Mouse (Mus musculus): ENCODE measurements around the gene Slc30a2. TPM values are rescaled to one million over a fixed set of nuclear protein-coding genes. Genes with fewer than 3 reads are reported as not detected.

Slc30a2 gene
- polyA plus RNA-seq, 1 experiment: 33.3 TPM

DNA sequence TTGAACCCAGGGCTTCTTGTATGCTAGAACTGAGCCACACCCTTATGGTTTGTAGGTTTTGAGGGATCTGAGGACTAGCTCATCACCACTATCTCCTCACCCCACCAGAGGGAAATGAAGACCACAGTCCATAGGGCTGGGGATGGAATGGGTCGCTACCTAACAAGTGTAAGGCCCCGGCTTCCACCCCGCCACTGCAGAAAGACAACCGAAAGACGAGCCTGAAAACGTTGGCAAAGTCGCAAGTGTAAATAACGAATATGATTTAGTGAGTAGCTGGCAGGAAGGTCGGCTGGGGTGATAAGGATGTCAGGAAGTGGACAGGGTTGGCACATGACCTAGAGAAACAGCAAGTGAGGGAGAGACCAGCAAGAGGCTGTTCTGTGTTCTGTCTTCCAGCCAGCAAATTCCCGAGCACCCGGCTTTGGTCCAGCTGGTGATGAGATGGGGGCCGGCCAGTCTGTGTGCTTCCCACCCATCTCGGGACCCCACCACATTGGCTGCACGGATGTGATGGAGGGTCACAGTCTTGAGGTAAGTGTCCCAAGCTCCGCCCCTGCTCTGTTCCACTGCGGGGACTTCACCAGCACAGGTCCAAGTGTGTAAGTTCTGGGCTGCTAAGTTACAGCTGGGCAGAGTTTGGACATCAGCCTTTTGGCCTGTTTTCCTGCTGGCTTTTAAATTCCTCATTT is 59.7 kb downstream of the Slc30a2 start:
- DNase-seq: peak; percentile 62
- WGBS: 52% methylated on average over 16 of the region's 16 CpGs
- no peaks in the 10 kb centered on the region for H3K36me3 ChIP-seq (ENCODE audit: control insufficient read depth, insufficient read depth, low read length)
- H3K27ac ChIP-seq (ENCODE audit: insufficient read depth, low read depth, low read length): no peak overlapping the region
- no peak overlapping the region for H3K4me3 ChIP-seq (ENCODE audit: insufficient read depth, low read depth, low read length)
- no peaks in the 10 kb centered on the region for H3K27me3 ChIP-seq (replicated peaks; ENCODE audit: control insufficient read depth, insufficient read depth, low read length)
- TF ChIP-seq POLR2A (IDR thresholded peaks at IDR 0.05; ENCODE audit: low read depth, low read length): no peak
- no peak for TF ChIP-seq CTCF (conservative IDR thresholded peaks at IDR 0.05; ENCODE audit: insufficient read depth, insufficient read length, low read depth, low read length)
- H3K4me1 ChIP-seq (ENCODE audit: control insufficient read depth, insufficient read depth, low read length): peaks cover 12% of the 10 kb centered on the region

DNA sequence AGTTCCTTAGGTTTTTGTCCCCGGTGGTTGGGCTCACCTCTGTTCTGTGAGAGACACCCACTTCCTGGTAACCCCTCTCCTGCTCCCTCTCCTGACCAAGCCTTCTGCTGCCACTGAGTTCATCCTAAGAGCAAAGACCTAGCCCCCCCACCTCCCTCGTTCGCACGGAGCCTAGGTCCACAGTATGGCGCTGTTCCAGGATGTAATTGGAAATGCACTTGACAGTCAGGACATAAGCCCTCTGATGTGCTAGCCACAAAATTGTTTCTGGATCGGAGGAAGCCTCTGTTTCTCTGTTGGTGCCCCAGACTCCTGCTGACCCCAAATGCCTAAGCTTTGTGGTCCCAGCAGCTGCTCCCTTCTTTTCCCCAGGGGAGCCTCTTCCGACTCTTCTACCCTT is 60.7 kb downstream of the Slc30a2 start:
- peaks cover 7% of the 10 kb centered on the region; the same call in 1 of the 2 replicates for H3K4me1 ChIP-seq (ENCODE audit: control insufficient read depth, insufficient read depth, low read length)
- H3K4me3 ChIP-seq (ENCODE audit: insufficient read depth, low read depth, low read length): no peak overlapping the region
- H3K27me3 ChIP-seq (replicated peaks; ENCODE audit: control insufficient read depth, insufficient read depth, low read length): no peaks in the 10 kb centered on the region
- 70% methylated on average over 7 of the region's 7 CpGs for WGBS
- TF ChIP-seq CTCF (conservative IDR thresholded peaks at IDR 0.05; ENCODE audit: insufficient read depth, insufficient read length, low read depth, low read length): no peak
- no peak for DNase-seq
- H3K36me3 ChIP-seq (ENCODE audit: control insufficient read depth, insufficient read depth, low read length): no peaks in the 10 kb centered on the region
- no peak overlapping the region for H3K27ac ChIP-seq (ENCODE audit: insufficient read depth, low read depth, low read length)

Other genes with a start within 250 kb of the Slc30a2 start
- 14.8 and 65.1 TPM in 2 replicates for gene Cd52, start 248.1 kb upstream of the Slc30a2 start, polyA plus RNA-seq (2012; rRNA removed)
- gene Ubxn11, start 240.6 kb upstream of the Slc30a2 start, polyA plus RNA-seq (2012; rRNA removed): 5.6 and 5.9 TPM in 2 replicates
- 262 and 323 TPM in 2 replicates for gene Sh3bgrl3, start 214.4 kb upstream of the Slc30a2 start, polyA plus RNA-seq (2012; rRNA removed)
- gene Cep85, start 156.1 kb upstream of the Slc30a2 start, polyA plus RNA-seq (2012; rRNA removed): 28.3 and 38.9 TPM in 2 replicates
- not detected in 2 replicates for gene Gm7534, start 140.2 kb upstream of the Slc30a2 start, polyA plus RNA-seq (2012; rRNA removed)
- 0.38 and 0.69 TPM in 2 replicates for gene Catsper4, start 115.8 kb upstream of the Slc30a2 start, polyA plus RNA-seq (2012; rRNA removed)
- 14.9 and 17.3 TPM in 2 replicates for gene Cnksr1, start 104.8 kb upstream of the Slc30a2 start, polyA plus RNA-seq (2012; rRNA removed)
- not detected in 2 replicates for gene E130218I03Rik, start 99.5 kb upstream of the Slc30a2 start, polyA plus RNA-seq (2012; rRNA removed)
- 6.0 and 6.4 TPM in 2 replicates for gene Zfp593, start 97.6 kb upstream of the Slc30a2 start, polyA plus RNA-seq (2012; rRNA removed)
- 0.27 TPM in 1 of 2 replicates, not detected in the other for gene Gm30191, start 96.2 kb upstream of the Slc30a2 start, polyA plus RNA-seq (2012; rRNA removed)
- 11.5 and 11.8 TPM in 2 replicates for gene Grrp1, start 89.1 kb upstream of the Slc30a2 start, polyA plus RNA-seq (2012; rRNA removed)
- 3.3 and 3.4 TPM in 2 replicates for gene Pdik1l, start 55.3 kb upstream of the Slc30a2 start, polyA plus RNA-seq (2012; rRNA removed)
- gene Trim63, start 28.1 kb upstream of the Slc30a2 start, polyA plus RNA-seq (2012; rRNA removed): 4.2 and 7.4 TPM in 2 replicates
- 1.1 and 1.3 TPM in 2 replicates for gene Extl1, start 40.7 kb downstream of the Slc30a2 start, polyA plus RNA-seq (2012; rRNA removed)
- gene Pafah2, start 53.1 kb downstream of the Slc30a2 start, polyA plus RNA-seq (2012; rRNA removed): 96.9 and 102 TPM in 2 replicates
- gene Stmn1, start 125.1 kb downstream of the Slc30a2 start, polyA plus RNA-seq (2012; rRNA removed): 9.8 and 24.9 TPM in 2 replicates
- gene Paqr7, start 153.5 kb downstream of the Slc30a2 start, polyA plus RNA-seq (2012; rRNA removed): 58.7 and 74.3 TPM in 2 replicates
- 0.07 and 0.09 TPM in 2 replicates for gene Aunip, start 167.8 kb downstream of the Slc30a2 start, polyA plus RNA-seq (2012; rRNA removed)
- 133 and 149 TPM in 2 replicates for gene Mtfr1l, start 192.2 kb downstream of the Slc30a2 start, polyA plus RNA-seq (2012; rRNA removed)
- gene Selenon, start 209.0 kb downstream of the Slc30a2 start, polyA plus RNA-seq (2012; rRNA removed): 9.8 and 10.2 TPM in 2 replicates